Mouse (Mus musculus) spleen, postnatal 14 days (tissue): ENCODE data around the gene Cfap74.
"Not testable (repeated sequence)": the region's sequence is repeated elsewhere in the genome, so short reads cannot be mapped to it uniquely, and the experiment has no call there.

Experiments used
- DNase-seq, 2 experiments: peaks; one replicate each; pipeline ENCODE4 v3.0.0; 2021 to 2022; ENCODE audit warnings: low spot score in 2 of 2

Cfap74 gene

DNA sequence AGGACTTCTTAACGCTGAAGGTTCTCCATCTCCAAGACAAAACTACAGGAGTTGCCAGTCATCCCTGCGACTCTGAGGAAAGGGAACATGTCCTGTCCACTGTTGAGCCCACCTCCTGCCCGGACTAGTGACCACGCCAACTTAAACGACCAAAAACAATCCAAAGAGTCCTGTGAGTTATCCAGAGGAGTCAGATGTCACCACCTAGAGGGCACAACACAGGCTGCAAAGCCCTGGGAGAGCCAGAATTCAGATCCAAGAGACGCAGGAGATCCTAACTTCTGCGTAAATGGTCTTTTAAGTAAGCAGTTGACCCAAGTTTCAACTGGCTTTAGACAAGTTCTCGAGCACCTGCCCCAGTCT lies 314 bp upstream of the Cfap74 start:
- DNase-seq, result no peak

- no peak for DNase-seq
Observed at GRCm38 (mm10) chr4:155412124-155412523, 3.1 kb downstream of the Cfap74 start.

DNA sequence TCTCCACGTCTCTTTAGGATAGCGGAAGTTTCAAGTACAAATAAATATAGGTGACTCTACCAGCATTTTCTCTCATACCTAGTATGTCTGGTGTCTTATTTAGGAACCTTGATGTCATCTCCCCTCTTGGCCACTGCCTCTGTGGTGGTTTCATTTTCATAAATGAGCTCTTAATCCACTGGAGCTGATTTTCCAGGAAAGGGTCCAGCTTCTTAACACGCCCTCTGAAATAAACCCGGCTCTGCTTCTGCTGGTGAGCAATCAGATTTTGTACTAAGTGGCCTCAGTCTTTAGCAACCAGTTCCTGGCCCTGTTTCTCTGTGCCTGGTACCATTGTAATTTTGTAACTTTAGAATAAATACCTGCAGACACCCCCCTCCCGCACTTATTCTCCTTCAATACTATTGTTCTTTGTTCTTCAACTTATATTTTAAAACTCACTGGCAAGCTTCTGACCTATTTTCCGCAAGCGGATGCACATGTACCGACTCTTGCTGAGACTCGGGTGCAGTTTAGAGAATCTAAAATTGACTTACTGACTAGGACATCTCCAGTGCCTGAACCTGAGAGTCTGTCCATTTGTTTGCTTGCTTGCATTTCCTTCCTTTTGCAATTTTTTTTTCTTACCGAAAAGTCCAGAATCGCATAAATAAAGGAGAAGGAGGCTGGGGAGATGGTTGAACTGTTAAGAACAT lies 4.8 kb downstream of the Cfap74 start:
- DNase-seq, result no peak

GRCm38 (mm10) chr4:155414656-155415235 lies 5.8 kb downstream of the Cfap74 start:
- no peak for DNase-seq

- no peak for DNase-seq
Observed at GRCm38 (mm10) chr4:155420137-155420536, 11.1 kb downstream of the Cfap74 start.

DNA sequence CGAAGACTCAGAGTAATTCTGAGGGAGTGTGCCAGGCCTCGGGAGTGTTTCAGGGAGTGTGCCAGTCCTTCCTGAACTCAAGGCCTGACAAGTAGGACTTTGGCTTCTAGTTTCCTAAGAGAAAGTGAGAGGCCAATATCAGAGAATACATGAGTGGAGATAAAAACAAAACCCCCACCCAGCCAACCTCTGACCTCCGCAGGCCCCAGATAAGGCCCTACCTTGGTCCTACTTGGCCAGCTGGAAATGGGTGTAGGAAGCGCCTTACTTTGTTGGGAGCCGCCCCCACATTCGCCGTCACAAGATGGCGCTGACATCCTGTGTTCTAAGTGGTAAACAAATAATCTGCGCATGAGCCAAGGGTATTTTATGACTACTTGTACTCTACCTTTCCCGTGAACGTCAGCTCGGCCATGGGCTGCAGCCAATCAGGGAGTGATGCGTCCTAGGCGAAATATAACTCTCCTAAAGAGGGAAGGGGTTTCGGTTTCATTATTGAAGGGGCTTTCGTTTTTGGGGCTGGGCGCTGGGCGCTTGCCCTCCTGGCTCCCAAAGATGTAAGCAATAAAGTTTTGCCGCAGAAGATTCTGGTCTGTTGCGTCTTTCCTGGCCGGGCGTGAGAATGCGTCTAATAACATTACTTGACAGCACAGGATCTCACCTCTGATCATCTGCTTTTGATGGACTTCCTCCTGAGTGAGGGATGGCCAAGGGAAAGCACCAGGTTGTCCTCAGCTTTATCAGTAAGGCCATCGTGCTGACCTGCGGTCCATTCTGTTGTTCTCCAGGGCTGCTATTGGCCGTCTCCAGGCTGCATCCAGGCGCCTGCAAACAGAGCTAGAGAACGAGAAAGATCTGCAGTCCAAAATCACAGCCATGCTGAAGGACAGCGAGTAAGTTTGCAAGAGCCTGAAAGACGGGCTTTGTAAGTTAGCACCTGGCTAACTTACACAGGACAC lies 12.7 kb downstream of the Cfap74 start:
- DNase-seq, result not testable (repeated sequence)

DNA sequence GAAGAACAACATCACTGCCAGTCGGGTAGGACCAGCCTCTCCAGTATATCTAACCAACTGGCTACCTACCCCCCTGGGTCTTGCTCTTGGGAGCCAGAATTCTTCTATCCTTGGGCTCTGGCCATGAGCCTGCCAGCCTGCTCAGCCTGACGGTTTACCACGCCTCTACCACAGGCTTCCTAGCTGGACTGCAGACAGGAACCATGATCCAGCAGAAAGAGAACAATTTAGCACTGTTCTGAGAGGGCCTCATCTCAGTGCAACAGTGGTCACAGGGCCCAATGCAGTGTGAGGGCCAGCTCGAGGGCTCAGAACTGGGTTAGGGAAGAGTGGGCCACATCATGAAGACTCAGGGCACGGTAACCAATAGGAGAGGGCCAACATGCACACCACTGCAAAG lies 15.0 kb downstream of the Cfap74 start:
- no peak for DNase-seq

DNA sequence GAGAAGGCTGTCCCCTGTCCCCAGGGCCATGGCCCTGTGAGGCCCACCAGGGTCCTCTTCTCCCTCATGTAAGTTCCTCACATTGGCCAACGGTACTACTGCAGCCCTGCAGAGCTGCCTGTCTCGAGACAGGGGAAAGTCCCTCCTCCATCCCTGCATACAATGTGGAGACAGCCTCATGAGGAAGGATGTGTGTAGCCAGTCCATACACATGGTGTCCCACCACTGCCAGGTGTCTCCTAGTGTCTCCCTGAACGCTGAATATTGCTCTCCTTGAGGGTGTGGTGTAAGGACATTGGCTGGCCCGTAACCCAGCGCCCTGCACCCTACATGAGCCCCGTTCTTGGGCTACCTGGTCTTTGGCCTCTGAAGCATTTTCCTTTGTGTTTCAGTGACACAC lies 17.3 kb downstream of the Cfap74 start:
- no peak for DNase-seq

GRCm38 (mm10) chr4:155428442-155428841 lies 19.5 kb downstream of the Cfap74 start:
- no peak for DNase-seq

- DNase-seq, result no peak
Observed at GRCm38 (mm10) chr4:155429202-155429601, 20.2 kb downstream of the Cfap74 start.

DNA sequence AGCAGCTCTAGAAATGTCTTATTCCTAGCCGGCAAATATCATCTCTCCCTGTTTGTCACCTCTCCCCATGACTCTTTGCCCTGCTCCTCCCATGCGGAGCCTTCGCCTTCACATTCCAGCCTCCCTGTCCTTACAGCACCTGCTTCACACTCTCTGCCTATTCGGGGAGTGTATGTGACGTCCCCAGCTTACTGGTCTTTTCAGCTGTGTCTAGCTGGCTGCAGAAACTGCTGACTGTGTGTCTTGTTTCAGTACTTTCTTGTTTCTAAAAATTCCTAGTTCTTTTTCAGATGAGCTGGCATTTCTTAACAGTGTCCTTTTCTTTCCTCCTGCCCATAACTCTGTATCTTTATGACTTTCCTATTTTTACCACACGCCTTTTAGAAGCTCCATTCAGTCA lies 23.4 kb downstream of the Cfap74 start:
- no peak for DNase-seq

DNA sequence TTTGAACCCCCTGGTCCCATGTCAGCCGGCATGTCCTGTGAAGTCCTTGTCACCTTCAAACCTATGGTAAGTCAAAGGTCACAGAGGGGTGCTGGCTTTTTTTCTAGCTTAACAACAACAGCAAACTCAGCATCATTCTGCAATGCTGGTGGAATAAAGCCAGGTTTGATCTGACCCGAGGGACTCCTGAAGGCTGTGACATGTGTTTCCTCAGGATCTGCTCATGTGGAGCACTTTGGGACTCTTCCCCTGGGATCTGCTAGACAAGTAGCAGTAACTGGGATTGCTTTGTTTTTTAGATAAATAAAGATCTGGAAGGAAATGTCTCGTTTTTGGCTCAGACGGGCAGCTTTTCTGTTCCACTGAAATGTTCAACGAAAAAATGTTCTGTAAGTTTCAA lies 25.0 kb downstream of the Cfap74 start:
- no peak for DNase-seq

DNA sequence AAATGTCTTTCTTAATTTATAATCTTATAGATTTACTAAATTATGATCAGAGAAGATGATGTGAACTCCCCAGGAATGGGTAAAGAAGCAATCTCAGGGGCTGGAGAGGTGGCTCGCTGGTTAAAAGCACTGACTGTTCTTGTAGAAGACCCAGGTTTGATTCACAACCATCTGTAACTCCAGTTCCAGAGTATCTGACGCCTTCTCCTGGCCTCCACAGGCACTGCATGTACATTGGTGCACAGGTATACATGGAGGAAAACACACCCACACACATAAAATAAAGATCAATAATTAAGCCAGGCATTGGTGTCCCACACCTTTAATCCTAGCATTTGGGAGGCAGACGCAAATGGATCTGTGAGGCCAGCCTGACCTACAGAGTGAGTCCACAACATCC lies 33.8 kb downstream of the Cfap74 start:
- no peak for DNase-seq

DNA sequence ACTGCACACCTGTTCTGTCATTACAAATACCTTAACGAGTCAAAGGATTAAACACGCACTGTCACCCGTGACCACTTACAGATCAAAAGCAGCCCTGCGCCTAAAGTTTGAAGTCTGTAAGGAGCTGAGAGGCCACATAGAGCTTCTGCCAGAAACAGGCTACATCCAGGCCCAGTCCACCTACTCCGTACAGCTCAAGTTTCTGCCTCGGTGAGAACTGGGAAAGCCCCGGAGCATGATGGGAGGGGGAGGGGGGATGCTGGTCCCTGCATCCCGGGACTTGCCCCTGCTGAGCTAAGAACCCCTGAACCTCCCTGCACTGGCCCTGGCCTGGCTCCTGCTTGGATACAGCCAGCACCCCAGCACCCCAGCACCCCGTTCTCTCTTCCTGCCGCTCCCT lies 42.6 kb downstream of the Cfap74 start:
- no peak for DNase-seq

- no peak for DNase-seq
Observed at GRCm38 (mm10) chr4:155458575-155458974, 49.6 kb downstream of the Cfap74 start.

DNA sequence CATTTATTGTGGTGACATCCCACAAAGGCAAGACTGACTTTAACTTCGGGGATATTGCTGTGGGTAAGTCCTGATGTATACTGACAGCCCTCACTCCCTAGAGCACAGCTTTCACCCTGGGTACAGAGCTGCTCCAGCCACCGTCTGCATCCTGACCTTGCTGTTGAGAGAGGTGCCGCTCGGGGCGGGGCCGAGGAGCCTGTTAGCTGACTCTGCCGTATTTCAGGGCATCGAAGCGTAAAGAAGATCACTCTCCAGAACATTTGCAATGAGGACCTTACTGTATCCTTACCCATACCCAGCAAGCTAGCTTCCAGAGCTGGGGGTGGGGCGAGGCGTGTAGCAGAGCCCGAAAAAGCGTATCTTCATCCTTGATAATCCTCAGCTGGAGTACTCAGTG lies 54.1 kb downstream of the Cfap74 start:
- no peak for DNase-seq

GRCm38 (mm10) chr4:155463611-155464010 lies 54.6 kb downstream of the Cfap74 start:
- DNase-seq, result no peak

- no peak for DNase-seq
Observed at GRCm38 (mm10) chr4:155464061-155464460, 55.1 kb downstream of the Cfap74 start.

DNA sequence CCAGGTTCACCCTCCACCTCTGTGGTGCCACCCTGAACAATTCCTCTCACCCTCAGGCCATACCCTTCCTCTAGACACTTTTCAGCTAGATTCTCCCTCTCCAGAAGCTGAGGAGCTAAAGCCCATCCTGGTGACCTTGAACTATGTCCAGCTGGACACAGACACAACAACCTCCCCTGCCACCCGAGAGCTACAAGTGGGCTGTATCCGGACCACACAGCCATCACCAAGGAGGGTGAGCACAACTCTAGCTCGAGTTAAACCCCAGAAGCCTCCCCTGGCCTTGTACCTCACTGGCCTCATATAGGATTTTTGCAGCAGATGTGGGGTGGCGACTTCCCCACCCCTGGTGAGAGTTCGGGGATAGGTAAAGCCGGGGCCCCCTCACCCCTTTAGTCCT lies 56.6 kb downstream of the Cfap74 start:
- no peak for DNase-seq

GRCm38 (mm10) chr4:155466080-155466479 lies 57.1 kb downstream of the Cfap74 start:
- no peak for DNase-seq

DNA sequence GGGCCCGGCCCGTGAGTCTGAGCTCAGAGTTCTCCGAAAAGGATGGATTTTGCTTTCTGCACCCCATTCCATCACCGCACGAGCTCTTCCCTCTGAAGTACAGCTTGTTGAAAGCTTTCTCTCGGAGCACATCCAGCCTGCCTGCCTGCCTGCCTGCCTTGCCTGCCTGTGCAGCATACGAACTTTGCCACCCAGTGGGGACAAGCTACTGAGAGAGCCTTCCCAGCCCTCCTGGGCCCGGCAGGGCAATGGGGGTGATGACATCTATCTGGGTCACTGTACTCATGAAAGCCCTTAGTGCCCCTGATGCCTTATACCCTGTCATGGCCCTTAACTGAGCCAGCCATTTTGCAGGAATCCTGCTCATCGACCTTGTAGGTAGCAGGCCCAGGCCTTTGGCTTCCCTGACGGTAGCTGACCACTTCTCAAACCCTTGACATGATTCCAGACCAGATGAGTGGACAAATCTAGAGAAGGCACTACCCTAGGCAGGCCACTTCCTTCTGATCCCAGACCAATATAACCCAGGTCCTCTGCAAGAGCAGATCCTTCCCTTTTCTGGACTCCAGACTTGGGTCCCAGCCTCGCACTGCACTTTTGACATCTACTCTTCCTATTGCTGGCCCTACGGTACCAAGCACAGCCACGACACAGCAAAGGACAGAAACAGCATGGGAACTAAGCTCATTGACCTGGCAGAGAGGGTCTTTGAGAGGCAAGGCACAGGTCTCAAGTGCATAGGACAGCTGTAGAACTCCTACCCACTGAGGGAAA lies 58.4 kb downstream of the Cfap74 start:
- DNase-seq, result no peak

DNA sequence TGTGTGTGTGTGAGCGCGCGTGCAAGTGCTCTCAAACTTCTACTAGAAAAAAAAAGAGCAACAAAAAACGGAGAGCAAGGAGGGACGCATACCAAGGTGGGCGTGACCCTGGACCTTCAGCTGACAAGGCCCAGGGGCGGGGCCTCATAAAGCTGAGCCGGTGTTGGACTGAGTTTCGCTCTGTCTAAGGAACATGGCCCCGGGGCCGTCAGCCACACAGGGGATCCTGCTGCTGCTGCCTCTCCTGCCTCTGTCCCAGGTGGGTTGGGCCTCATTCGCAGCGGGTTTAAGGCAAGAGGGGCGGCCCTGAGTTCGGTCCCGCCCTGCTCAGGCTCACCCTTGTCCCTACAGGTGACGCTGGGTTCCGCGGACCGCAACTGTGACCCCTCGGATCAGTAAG lies 60.0 kb downstream of the Cfap74 start, which contains the start of gene Tmem52:
Gene Tmem52, plus strand, starts transcription at position 163 of the 400 bp plus-strand sequence.
- DNase-seq, result no peak
